Mouse (Mus musculus): Measurements from ENCODE around the gene Spef1. TPM values are rescaled to one million over a fixed set of nuclear protein-coding genes. Genes with fewer than 3 reads are reported as not detected.

Gene Spef1
- polyA plus RNA-seq, 1 experiment from 2014 or later: 10.6 TPM

- Histone ChIP-seq H3K27me3 (replicated peaks) (no peaks in the 10 kb centered on the region), H3K9ac (no peak overlapping the region), H3K9me3 (0 out of 2 replicates have a peak, but pooled peaks cover 4% of the 10 kb centered on the region), H3K4me2 (no peak overlapping the region), H3K4me1 (peaks cover 10% of the 10 kb centered on the region), H3K36me3 (replicated peaks) (no peaks in the 10 kb centered on the region), H3K4me3 (no peak overlapping the region), H3K27ac (no peak overlapping the region)
- WGBS: 78% methylated on average over 7 of the region's 7 CpGs
- no peak for ATAC-seq (replicated peaks)
Observed at GRCm38 (mm10) chr2:131163924-131164323, 23.2 kb downstream of the Spef1 start.

GRCm38 (mm10) chr2:131160671-131161111 lies 26.4 kb downstream of the Spef1 start:
- peak overlapping the region; percentile 91 for H3K27ac ChIP-seq
- peak overlapping the region; percentile 82 for H3K4me3 ChIP-seq
- no peaks in the 10 kb centered on the region for H3K36me3 ChIP-seq (replicated peaks)
- H3K4me1 ChIP-seq: peaks cover 33% of the 10 kb centered on the region
- H3K9ac ChIP-seq: peak overlapping the region; percentile 79
- 0 out of 2 replicates have a peak, but pooled peaks cover 4% of the 10 kb centered on the region for H3K9me3 ChIP-seq
- peak; percentile 1; the same call in 1 of the 2 replicates for ATAC-seq (replicated peaks)
- WGBS: under 1% methylated on average over 17 of the region's 17 CpGs
- no peaks in the 10 kb centered on the region for H3K27me3 ChIP-seq (replicated peaks)
- peak overlapping the region; percentile 63 for H3K4me2 ChIP-seq

DNA sequence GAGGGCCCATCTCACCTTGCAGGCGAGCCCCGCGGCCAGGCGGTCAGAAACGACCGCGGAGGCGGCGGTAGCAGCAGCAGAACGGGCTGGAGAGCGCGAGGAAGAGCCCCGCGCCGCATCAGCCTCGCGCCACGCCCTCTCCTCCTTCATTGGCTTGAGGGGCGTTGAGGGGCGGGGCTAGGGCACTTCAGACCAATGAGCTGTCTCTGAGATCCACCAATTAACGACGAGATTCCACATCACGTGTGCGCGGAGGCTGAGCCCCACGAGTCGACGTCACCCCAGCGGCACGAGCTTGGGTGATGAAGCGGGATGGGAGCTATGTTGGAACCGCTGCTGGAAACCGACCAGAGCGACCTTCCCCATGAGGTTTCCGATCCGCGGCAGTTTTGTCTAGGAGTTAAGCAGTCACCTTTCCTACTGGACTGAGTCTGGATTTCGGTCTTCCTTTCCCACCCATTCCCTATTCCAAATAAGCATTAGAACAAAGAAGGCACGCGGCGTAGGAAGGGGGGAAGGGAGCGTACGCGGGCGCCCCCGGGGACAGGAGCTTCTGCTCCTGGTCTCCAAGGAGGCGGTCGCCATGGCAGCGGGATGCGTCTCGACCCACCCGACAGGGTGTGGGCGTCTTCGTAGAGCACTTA lies 27.0 kb downstream of the Spef1 start, which contains the start of gene 1700037H04Rik:
TSS of gene 1700037H04Rik (minus strand) at position 144 of the 644 bp plus-strand sequence.
- peak within 1 kb of the TSS; percentile 78 for H3K4me2 ChIP-seq
- WGBS: under 1% methylated on average over 54 of the region's 54 CpGs
- H3K4me3 ChIP-seq: peak within 1 kb of the TSS; percentile 82
- H3K9me3 ChIP-seq: 0 out of 2 replicates have a peak, but pooled peaks cover 2% of the 10 kb centered on the region
- ATAC-seq (replicated peaks): peak; percentile 98
- no peaks in the 10 kb centered on the region for H3K36me3 ChIP-seq (replicated peaks)
- no peaks in the 10 kb centered on the region for H3K27me3 ChIP-seq (replicated peaks)
- peaks cover 33% of the 10 kb centered on the region for H3K4me1 ChIP-seq
- H3K27ac ChIP-seq: peak within 1 kb of the TSS; percentile 91
- H3K9ac ChIP-seq: peak within 1 kb of the TSS; percentile 79

GRCm38 (mm10) chr2:131159491-131159910 lies 27.6 kb downstream of the Spef1 start:
- peaks cover 33% of the 10 kb centered on the region for H3K4me1 ChIP-seq
- ATAC-seq (replicated peaks): peak; percentile 80
- peak overlapping the region; percentile 91 for H3K27ac ChIP-seq
- no peaks in the 10 kb centered on the region for H3K36me3 ChIP-seq (replicated peaks)
- H3K4me2 ChIP-seq: peak overlapping the region; percentile 78
- peak overlapping the region; percentile 82 for H3K4me3 ChIP-seq
- no peaks in the 10 kb centered on the region for H3K9me3 ChIP-seq
- no peaks in the 10 kb centered on the region for H3K27me3 ChIP-seq (replicated peaks)
- H3K9ac ChIP-seq: peak overlapping the region; percentile 79
- WGBS: 0% methylated on average over 18 of the region's 18 CpGs

- Histone ChIP-seq H3K4me2 (no peak overlapping the region), H3K9ac (no peak overlapping the region; the same call in 1 of the 2 replicates), H3K27me3 (replicated peaks) (no peaks in the 10 kb centered on the region), H3K27ac (no peak overlapping the region), H3K4me3 (no peak overlapping the region), H3K4me1 (peaks cover 33% of the 10 kb centered on the region), H3K9me3 (no peaks in the 10 kb centered on the region), H3K36me3 (replicated peaks) (no peaks in the 10 kb centered on the region; the same call in 1 of the 2 replicates)
- no peak for ATAC-seq (replicated peaks)
- WGBS: 96% methylated on average over 7 of the region's 7 CpGs
Observed at GRCm38 (mm10) chr2:131156987-131157386, 30.1 kb downstream of the Spef1 start.

DNA sequence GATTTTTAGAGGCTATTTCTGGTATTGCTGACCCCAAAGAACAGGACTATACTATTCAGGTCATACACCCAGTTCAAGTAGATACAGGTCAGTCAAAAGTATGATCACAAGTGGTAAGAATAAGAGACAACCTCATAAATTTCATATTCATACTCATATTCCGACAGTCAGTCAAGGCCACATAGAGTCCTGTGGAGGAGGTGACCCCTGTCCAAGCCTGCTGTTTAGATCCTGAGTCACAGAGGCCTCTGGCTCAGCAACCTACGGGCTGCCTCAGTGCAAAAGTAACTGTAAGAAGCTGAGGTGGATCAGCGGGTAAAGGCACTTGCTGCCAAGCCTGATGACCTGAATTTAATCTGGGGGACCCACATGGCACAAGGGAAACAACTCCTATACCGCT lies 33.0 kb downstream of the Spef1 start:
- Histone ChIP-seq H3K4me3 (no peak overlapping the region), H3K9me3 (no peaks in the 10 kb centered on the region), H3K27ac (no peak overlapping the region), H3K4me1 (peaks cover 24% of the 10 kb centered on the region), H3K4me2 (no peak overlapping the region), H3K36me3 (replicated peaks) (peaks cover 3% of the 10 kb centered on the region), H3K9ac (no peak overlapping the region), H3K27me3 (replicated peaks) (no peaks in the 10 kb centered on the region)
- 91% methylated on average over 4 of the region's 4 CpGs for WGBS
- ATAC-seq (replicated peaks): no peak

GRCm38 (mm10) chr2:131152166-131152730 lies 34.8 kb downstream of the Spef1 start:
- Histone ChIP-seq H3K9me3 (no peaks in the 10 kb centered on the region), H3K4me2 (no peak overlapping the region), H3K36me3 (replicated peaks) (peaks cover 15% of the 10 kb centered on the region), H3K27ac (no peak overlapping the region), H3K9ac (no peak overlapping the region), H3K4me3 (no peak overlapping the region), H3K4me1 (peaks cover 6% of the 10 kb centered on the region), H3K27me3 (replicated peaks) (no peaks in the 10 kb centered on the region)
- ATAC-seq (replicated peaks): no peak
- 87% methylated on average over 7 of the region's 7 CpGs for whole genome bisulfite sequencing

DNA sequence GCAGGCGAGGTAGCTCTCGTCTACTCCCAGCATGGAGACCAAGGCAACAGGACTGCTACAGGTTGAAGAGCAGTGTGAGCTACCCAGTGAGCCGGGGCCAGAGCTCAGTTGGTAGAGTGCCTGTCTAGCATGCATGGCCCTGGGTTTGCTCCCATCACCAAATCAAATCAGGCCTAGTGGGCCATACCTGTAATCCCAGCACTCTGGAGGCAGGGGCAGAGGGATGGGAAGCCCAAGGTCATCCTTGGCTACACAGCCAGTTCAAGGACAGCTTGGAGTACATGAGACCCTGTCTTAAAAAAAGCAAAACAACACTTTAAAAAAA lies 37.9 kb downstream of the Spef1 start:
- Histone ChIP-seq H3K9ac (no peak overlapping the region), H3K9me3 (no peaks in the 10 kb centered on the region), H3K4me2 (no peak overlapping the region), H3K4me1 (no peaks in the 10 kb centered on the region), H3K4me3 (no peak overlapping the region), H3K27me3 (replicated peaks) (no peaks in the 10 kb centered on the region), H3K27ac (no peak overlapping the region), H3K36me3 (replicated peaks) (peaks cover 37% of the 10 kb centered on the region)
- 96% methylated on average over 3 of the region's 3 CpGs for WGBS
- no peak for ATAC-seq (replicated peaks)

GRCm38 (mm10) chr2:131148353-131149253 lies 38.5 kb downstream of the Spef1 start:
- WGBS: 94% methylated on average over 8 of the region's 8 CpGs
- H3K9me3 ChIP-seq: no peaks in the 10 kb centered on the region

DNA sequence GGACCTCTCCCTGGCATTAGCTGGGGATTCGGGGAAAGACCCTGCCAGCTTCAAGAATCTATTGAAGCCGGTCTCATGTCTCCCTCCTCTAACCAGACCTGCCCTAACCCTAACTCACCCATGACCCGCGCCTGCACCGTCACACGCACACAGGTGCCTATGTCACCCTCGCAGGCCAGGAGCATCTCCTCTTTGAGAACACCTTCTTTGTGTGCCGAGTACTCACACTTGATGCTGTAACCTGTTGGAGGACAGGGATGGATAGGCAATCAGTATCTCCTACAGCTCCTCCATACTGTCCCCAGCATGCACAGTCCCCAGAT lies 40.1 kb downstream of the Spef1 start:
- Histone ChIP-seq H3K4me2 (no peak overlapping the region), H3K9ac (no peak overlapping the region), H3K9me3 (no peaks in the 10 kb centered on the region), H3K27me3 (replicated peaks) (no peaks in the 10 kb centered on the region), H3K4me1 (no peaks in the 10 kb centered on the region), H3K27ac (no peak overlapping the region), H3K4me3 (no peak overlapping the region), H3K36me3 (replicated peaks) (peaks cover 37% of the 10 kb centered on the region)
- WGBS: 95% methylated on average over 8 of the region's 8 CpGs
- no peak for ATAC-seq (replicated peaks)

More at GRCm38 (mm10) chr2:131148353-131149253, 38.5 kb downstream of the Spef1 start:
- Histone ChIP-seq H3K4me3 (no peak overlapping the region), H3K4me1 (no peaks in the 10 kb centered on the region), H3K27me3 (replicated peaks) (no peaks in the 10 kb centered on the region), H3K4me2 (no peak overlapping the region), H3K27ac (no peak overlapping the region), H3K9ac (no peak overlapping the region), H3K36me3 (replicated peaks) (peaks cover 37% of the 10 kb centered on the region)
- no peak for ATAC-seq (replicated peaks)

- no peak for ATAC-seq (replicated peaks)
Observed at GRCm38 (mm10) chr2:131146193-131147042, 40.7 kb downstream of the Spef1 start.

More at GRCm38 (mm10) chr2:131146193-131147042, 40.7 kb downstream of the Spef1 start:
- Histone ChIP-seq H3K27ac (no peak overlapping the region), H3K4me2 (no peak overlapping the region), H3K27me3 (replicated peaks) (no peaks in the 10 kb centered on the region), H3K36me3 (replicated peaks) (peaks cover 37% of the 10 kb centered on the region), H3K9me3 (no peaks in the 10 kb centered on the region), H3K9ac (no peak overlapping the region), H3K4me1 (no peaks in the 10 kb centered on the region), H3K4me3 (no peak overlapping the region)
- 89% methylated on average over 21 of the region's 21 CpGs for WGBS

All from midbrain, embryonic 15.5 days (tissue).